Mouse (Mus musculus): ENCODE measurements around the gene Rnf220.

The Rnf220 gene

DNA sequence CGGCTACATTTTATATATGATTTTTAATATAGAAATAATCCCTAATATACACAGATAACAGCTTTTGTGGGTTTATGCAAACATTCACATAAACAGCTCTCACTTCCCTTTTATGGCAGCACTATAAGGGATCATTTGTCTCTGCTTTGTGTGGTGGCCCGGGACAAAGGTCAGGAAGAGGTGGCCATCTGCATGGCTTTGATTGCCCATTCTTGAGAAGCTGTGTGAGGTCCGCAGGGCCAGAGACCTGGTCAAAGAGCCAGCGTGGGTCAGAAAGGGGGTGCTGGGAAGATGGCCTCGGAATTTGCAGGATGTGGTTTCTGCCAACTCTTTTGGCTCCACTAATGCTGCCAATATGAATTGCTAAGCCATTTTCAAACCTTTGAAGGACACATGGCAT lies 273.9 kb downstream of the Rnf220 start:
- DNase-seq (ENCODE audit: low spot score): no peak

DNA sequence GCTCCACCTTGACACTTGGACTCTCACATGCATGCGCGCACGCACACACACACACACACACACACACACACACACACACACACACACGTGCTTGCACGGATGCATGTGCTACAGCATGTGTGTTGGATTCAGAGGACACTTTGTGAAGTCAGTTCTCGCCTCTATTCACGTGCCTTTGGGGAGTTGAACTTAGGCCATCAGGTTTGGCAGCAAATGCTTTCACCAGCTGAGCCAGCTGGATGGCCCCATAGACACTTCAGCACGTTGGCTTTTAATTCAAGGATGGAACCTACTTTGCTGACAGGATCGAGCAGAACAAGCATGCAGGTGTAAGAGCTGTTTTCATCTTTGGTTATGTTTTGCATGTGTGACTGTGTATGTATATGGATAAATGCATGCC lies 275.0 kb downstream of the Rnf220 start:
- DNase-seq (ENCODE audit: low spot score): no peak

Measured in ovary, postnatal 36 days (tissue).